Mouse (Mus musculus) intestine, embryonic 15.5 days (tissue): ENCODE measurements at regions not wholly inside any gene's neighbourhood (a gene's known extent, or its start where the extent isn't known, plus 50 kb on each side); places are given as distances from the start of the nearest gene placed in this dataset.

ENCODE experiments used
- ATAC-seq: fragments of 200-750 bp; cut with Nextera tagmentation; 2 replicates; pipeline ENCODE4 v1.8.0; 2017; ENCODE audit warnings: moderate TSS enrichment, moderate library complexity
- H3K27ac ChIP-seq: fragments of 300-500 bp; sonication (generic); 2 replicates; pipeline ENCODE4 v1.5.1; 2015; ENCODE audit warnings: mild to moderate bottlenecking, inconsistent platforms
- H3K27me3 ChIP-seq: fragments of 300-500 bp; sonication (generic); replicated peaks from 2 replicates; pipeline ENCODE4 v1.6.1; 2015; ENCODE audit warnings: inconsistent platforms
- H3K36me3 ChIP-seq: fragments of 300-500 bp; sonication (generic); 2 replicates; pipeline ENCODE4 v1.6.1; 2015; ENCODE audit warnings: inconsistent platforms
- H3K4me1 ChIP-seq: fragments of 300-500 bp; sonication (generic); replicated peaks from 2 replicates; pipeline ENCODE4 v1.6.1; 2015; ENCODE audit warnings: inconsistent platforms
- H3K4me2 ChIP-seq: fragments of 300-500 bp; sonication (generic); replicated peaks from 2 replicates; pipeline ENCODE4 v1.6.1; 2015; ENCODE audit warnings: mild to moderate bottlenecking, inconsistent platforms
- H3K4me3 ChIP-seq: fragments of 300-500 bp; sonication (generic); replicated peaks from 2 replicates; pipeline ENCODE4 v1.5.1; 2015; ENCODE audit warnings: inconsistent platforms
- H3K9ac ChIP-seq: fragments of 300-500 bp; sonication (generic); 2 replicates; pipeline ENCODE4 v1.6.1; 2015; ENCODE audit warnings: inconsistent platforms
- H3K9me3 ChIP-seq: fragments of 300-500 bp; sonication (generic); 2 replicates; pipeline ENCODE4 v1.6.1; 2016; ENCODE audit warnings: inconsistent platforms
- WGBS: fragments of 180-500 bp; shearing (Covaris S2); methylation state at CpG from one replicate; pipeline ENCODE4 v1.1.7; 2015; 5-methylcytosine and 5-hydroxymethylcytosine counted together

DNA sequence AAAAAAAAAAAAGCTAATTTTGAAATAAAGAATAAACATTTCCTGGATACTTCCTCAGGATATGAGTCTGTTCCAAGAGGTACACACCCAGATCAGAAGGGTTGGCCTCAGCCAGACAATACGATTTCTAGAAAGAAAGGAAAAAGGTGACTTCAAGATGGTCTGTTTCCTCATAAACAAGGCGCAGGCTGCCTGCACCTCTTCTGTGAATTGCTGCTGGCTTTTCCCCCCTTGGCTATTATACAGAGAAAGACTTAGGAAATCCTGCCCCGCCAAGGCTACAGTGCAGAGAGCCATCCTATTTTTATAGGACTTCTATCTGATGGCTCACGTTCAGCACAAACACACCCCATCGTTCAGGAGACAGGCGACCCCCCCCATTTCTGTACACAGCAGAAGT, 204.8 kb upstream of the Mgmt start:
- H3K27ac ChIP-seq = no peak overlapping the region
- H3K4me3 ChIP-seq = no peak overlapping the region
- no peak overlapping the region for H3K9ac ChIP-seq
- no peak for ATAC-seq
- no peaks in the 10 kb centered on the region for H3K9me3 ChIP-seq
- WGBS = 24% methylated on average over 6 of the region's 6 CpGs
- H3K4me2 ChIP-seq = 0 out of 2 replicates have a peak overlapping the region, but pooled peaks have one; percentile 11
- H3K27me3 ChIP-seq = 0 out of 2 replicates have a peak, but pooled peaks cover 4% of the 10 kb centered on the region
- H3K36me3 ChIP-seq = no peaks in the 10 kb centered on the region
- no peaks in the 10 kb centered on the region for H3K4me1 ChIP-seq

GRCm38 (mm10) chr7:136706246-136706645, 188.2 kb upstream of the Mgmt start:
- Histone ChIP-seq H3K4me2 (no peak overlapping the region), H3K9ac (no peak overlapping the region), H3K27ac (no peak overlapping the region), H3K27me3 (no peaks in the 10 kb centered on the region), H3K9me3 (no peaks in the 10 kb centered on the region), H3K36me3 (no peaks in the 10 kb centered on the region), H3K4me3 (no peak overlapping the region), H3K4me1 (0 out of 2 replicates have a peak, but pooled peaks cover 2% of the 10 kb centered on the region)
- WGBS = 94% methylated on average over 1 of the region's 1 CpGs
- ATAC-seq = no peak

- no peak overlapping the region for H3K4me3 ChIP-seq
- H3K27me3 ChIP-seq = no peaks in the 10 kb centered on the region
- H3K27ac ChIP-seq = no peak overlapping the region
- peak; percentile 15; the same call in 1 of the 2 replicates for ATAC-seq
- H3K4me2 ChIP-seq = no peak overlapping the region
- H3K9ac ChIP-seq = no peak overlapping the region
- 0 out of 2 replicates have a peak, but pooled peaks cover 2% of the 10 kb centered on the region for H3K4me1 ChIP-seq
- WGBS = 64% methylated on average over 12 of the region's 12 CpGs
- H3K36me3 ChIP-seq = no peaks in the 10 kb centered on the region
- H3K9me3 ChIP-seq = no peaks in the 10 kb centered on the region
Measured at GRCm38 (mm10) chr7:136707200-136708003, 187.0 kb upstream of the Mgmt start.

GRCm38 (mm10) chr7:136708004-136708435, 186.4 kb upstream of the Mgmt start:
- H3K9me3 ChIP-seq = no peaks in the 10 kb centered on the region
- H3K36me3 ChIP-seq = no peaks in the 10 kb centered on the region
- no peaks in the 10 kb centered on the region for H3K27me3 ChIP-seq
- H3K4me2 ChIP-seq = no peak overlapping the region
- 43% methylated on average over 5 of the region's 5 CpGs for WGBS
- no peak overlapping the region for H3K27ac ChIP-seq
- H3K9ac ChIP-seq = no peak overlapping the region
- no peak for ATAC-seq
- 0 out of 2 replicates have a peak, but pooled peaks cover 2% of the 10 kb centered on the region for H3K4me1 ChIP-seq
- H3K4me3 ChIP-seq = no peak overlapping the region

DNA sequence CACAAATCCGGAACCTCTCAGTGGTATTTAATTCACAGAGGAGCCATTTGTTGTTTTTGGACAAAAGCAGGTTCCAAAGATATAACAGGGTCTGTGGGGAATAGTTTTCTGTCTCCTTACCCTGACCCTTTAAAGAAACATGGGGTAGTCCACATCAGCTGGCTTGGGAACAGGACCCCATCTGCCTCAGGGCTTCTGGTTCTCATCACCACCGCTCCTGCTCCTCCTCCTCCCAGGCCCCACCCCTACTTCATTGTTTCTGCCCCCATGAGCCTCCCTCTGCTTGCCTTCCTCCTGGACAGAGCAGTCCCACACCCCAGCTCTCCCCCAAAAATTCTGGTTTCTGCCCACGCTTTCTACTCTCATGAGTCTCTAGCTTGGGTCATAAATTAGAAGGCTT, 183.8 kb upstream of the Mgmt start:
- ATAC-seq = no peak
- Histone ChIP-seq H3K4me2 (no peak overlapping the region), H3K36me3 (no peaks in the 10 kb centered on the region), H3K9ac (no peak overlapping the region), H3K27me3 (no peaks in the 10 kb centered on the region), H3K27ac (no peak overlapping the region), H3K4me3 (no peak overlapping the region), H3K4me1 (0 out of 2 replicates have a peak, but pooled peaks cover 2% of the 10 kb centered on the region), H3K9me3 (no peaks in the 10 kb centered on the region)
- 71% methylated on average over 3 of the region's 3 CpGs for WGBS

- Histone ChIP-seq H3K4me3 (no peak overlapping the region), H3K4me2 (0 out of 2 replicates have a peak overlapping the region, but pooled peaks have one; percentile 9), H3K27me3 (no peaks in the 10 kb centered on the region), H3K9ac (no peak overlapping the region; the same call in 1 of the 2 replicates), H3K27ac (0 out of 2 replicates have a peak overlapping the region, but pooled peaks have one; percentile 32), H3K4me1 (no peaks in the 10 kb centered on the region), H3K36me3 (no peaks in the 10 kb centered on the region), H3K9me3 (no peaks in the 10 kb centered on the region)
- 46% methylated on average over 16 of the region's 16 CpGs for WGBS
- no peak; the same call in 1 of the 2 replicates for ATAC-seq
Measured at GRCm38 (mm10) chr7:136712962-136713640, 181.3 kb upstream of the Mgmt start.

DNA sequence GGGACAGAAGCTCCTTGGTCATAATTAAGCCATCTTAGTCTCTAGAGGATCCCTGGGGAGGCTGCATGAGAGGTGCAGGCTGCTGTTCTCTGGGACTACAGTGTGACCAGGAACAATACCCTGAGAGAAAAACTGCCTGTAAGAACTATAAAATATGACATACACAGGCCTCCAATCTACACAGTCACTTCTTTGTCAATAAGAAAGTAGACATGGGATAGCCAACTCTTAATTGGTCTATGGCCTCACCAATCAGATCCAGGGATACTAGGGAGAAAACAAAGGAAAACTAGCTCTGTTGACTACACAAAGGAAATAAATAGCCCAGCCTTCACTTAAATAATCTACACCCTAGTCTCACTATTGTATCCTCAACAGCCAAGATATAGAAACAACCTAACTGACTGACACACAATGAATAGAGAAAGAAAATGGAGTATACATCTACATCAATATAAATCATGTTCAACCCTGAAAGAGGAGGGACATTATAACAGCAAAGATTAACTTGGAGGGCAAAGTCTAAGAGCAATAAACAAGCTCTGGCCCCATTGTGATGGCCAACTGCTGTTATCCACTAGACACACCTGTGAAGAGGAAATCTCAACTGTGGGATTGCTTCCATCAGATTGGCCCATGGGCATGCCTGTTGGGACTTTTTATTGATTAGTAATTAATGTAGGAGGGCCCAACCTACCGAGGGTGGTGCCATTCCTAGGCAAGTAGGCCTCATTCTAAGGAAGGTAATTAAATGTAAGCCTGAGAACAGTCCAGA, 166.6 kb upstream of the Mgmt start:
- Histone ChIP-seq H3K9me3 (no peaks in the 10 kb centered on the region), H3K4me3 (no peak overlapping the region), H3K27ac (peak overlapping the region; percentile 15; the same call in 1 of the 2 replicates), H3K4me1 (no peaks in the 10 kb centered on the region), H3K36me3 (no peaks in the 10 kb centered on the region), H3K27me3 (no peaks in the 10 kb centered on the region), H3K9ac (no peak overlapping the region), H3K4me2 (no peak overlapping the region)
- 56% methylated on average over 1 of the region's 1 CpGs for WGBS
- ATAC-seq = peak; percentile 96

GRCm38 (mm10) chr7:136742171-136742570, 152.2 kb upstream of the Mgmt start:
- no peaks in the 10 kb centered on the region for H3K4me1 ChIP-seq
- H3K4me2 ChIP-seq = no peak overlapping the region
- no peak overlapping the region for H3K4me3 ChIP-seq
- 59% methylated on average over 2 of the region's 2 CpGs for WGBS
- H3K9ac ChIP-seq = no peak overlapping the region
- H3K36me3 ChIP-seq = no peaks in the 10 kb centered on the region
- H3K27me3 ChIP-seq = no peaks in the 10 kb centered on the region
- H3K27ac ChIP-seq = no peak overlapping the region
- no peak for ATAC-seq
- H3K9me3 ChIP-seq = no peaks in the 10 kb centered on the region

GRCm38 (mm10) chr7:136745412-136745811, 149.0 kb upstream of the Mgmt start:
- 89% methylated on average over 8 of the region's 8 CpGs for WGBS

GRCm38 (mm10) chr7:136751477-136751876, 142.9 kb upstream of the Mgmt start:
- H3K4me3 ChIP-seq = no peak overlapping the region
- H3K9ac ChIP-seq = no peak overlapping the region
- no peaks in the 10 kb centered on the region for H3K9me3 ChIP-seq
- no peak overlapping the region for H3K4me2 ChIP-seq
- H3K27me3 ChIP-seq = no peaks in the 10 kb centered on the region
- 83% methylated on average over 4 of the region's 4 CpGs for WGBS
- no peak for ATAC-seq
- no peak overlapping the region for H3K27ac ChIP-seq
- no peaks in the 10 kb centered on the region for H3K36me3 ChIP-seq
- H3K4me1 ChIP-seq = no peaks in the 10 kb centered on the region

More at GRCm38 (mm10) chr7:136745412-136745811, 149.0 kb upstream of the Mgmt start:
- H3K36me3 ChIP-seq = no peaks in the 10 kb centered on the region
- no peaks in the 10 kb centered on the region for H3K27me3 ChIP-seq
- H3K4me1 ChIP-seq = no peaks in the 10 kb centered on the region
- no peak overlapping the region for H3K4me3 ChIP-seq
- no peak for ATAC-seq
- no peak overlapping the region for H3K9ac ChIP-seq
- H3K4me2 ChIP-seq = no peak overlapping the region
- no peak overlapping the region for H3K27ac ChIP-seq
- H3K9me3 ChIP-seq = no peaks in the 10 kb centered on the region

DNA sequence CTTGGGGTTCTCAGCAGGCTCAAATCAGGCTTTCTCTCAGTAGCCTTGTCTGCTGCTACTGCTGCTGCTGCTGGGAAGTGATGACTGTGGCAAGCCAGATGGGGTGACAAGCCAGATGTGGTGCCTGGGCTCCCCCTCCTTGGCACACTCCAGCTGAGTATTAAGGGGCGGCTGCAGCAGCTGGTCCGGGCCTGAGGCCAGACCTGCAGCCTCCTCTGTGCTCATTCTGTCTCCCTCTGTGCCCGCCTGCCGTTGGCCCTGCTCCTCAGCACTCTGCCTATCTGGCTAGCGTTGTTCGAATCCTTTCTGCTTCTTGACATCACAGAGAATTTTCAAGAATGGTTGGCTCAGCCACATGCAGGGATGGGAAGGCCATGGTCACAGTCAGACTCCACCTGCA, 139.6 kb upstream of the Mgmt start:
- ATAC-seq = no peak
- WGBS = 79% methylated on average over 6 of the region's 6 CpGs

DNA sequence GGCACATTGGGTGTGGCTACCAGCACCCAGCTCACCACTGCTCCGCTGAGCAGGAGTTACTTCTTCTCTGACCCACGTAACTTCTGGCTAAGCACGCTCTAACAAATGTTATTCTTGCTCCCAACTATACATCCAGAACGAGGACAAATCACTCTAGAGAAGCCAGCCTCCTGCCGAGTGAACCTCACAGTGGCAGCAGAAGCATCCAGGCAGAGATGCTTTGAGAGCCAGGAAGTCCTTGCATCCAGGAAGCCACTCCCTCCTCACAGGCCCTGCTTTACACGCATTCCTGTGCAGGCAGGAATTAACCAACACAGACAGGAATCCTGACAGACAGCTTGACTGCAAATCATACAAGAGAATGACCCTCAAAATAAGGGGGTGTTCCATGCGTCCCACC, 129.4 kb upstream of the Mgmt start:
- H3K27ac ChIP-seq = no peak overlapping the region
- no peaks in the 10 kb centered on the region for H3K36me3 ChIP-seq
- no peak overlapping the region for H3K4me3 ChIP-seq
- H3K4me1 ChIP-seq = no peaks in the 10 kb centered on the region
- no peak for ATAC-seq
- no peaks in the 10 kb centered on the region for H3K27me3 ChIP-seq
- no peak overlapping the region for H3K4me2 ChIP-seq
- 49% methylated on average over 7 of the region's 7 CpGs for WGBS
- H3K9me3 ChIP-seq = no peaks in the 10 kb centered on the region
- no peak overlapping the region for H3K9ac ChIP-seq

More for the DNA sequence above, 139.6 kb upstream of the Mgmt start:
- no peak overlapping the region for H3K9ac ChIP-seq
- no peaks in the 10 kb centered on the region for H3K9me3 ChIP-seq
- no peak overlapping the region for H3K4me3 ChIP-seq
- H3K27ac ChIP-seq = no peak overlapping the region
- no peaks in the 10 kb centered on the region for H3K27me3 ChIP-seq
- no peaks in the 10 kb centered on the region for H3K36me3 ChIP-seq
- H3K4me1 ChIP-seq = no peaks in the 10 kb centered on the region
- H3K4me2 ChIP-seq = no peak overlapping the region
